Mouse (Mus musculus) kidney, embryonic 15.5 days (tissue): ENCODE results near the gene Smad9. TPM values are rescaled to one million over a fixed set of nuclear protein-coding genes. Genes with fewer than 3 reads are reported as not detected.

Source experiments
- ATAC-seq: fragments of 200-750 bp; cut with Nextera tagmentation; replicated peaks from 2 replicates; pipeline ENCODE4 v1.8.0; 2017; ENCODE audit warnings: moderate TSS enrichment; ENCODE audit not compliant: low FRiP score
- H3K27ac ChIP-seq: fragments of 300-500 bp; sonication (generic); 2 replicates; pipeline ENCODE4 v1.5.1; 2015; ENCODE audit warnings: mild to moderate bottlenecking, inconsistent platforms
- H3K27me3 ChIP-seq: fragments of 300-500 bp; sonication (generic); 2 replicates; pipeline ENCODE4 v1.6.1; 2015; ENCODE audit warnings: inconsistent platforms
- H3K36me3 ChIP-seq: fragments of 300-500 bp; sonication (generic); 2 replicates; pipeline ENCODE4 v1.6.1; 2015; ENCODE audit warnings: inconsistent platforms
- H3K4me1 ChIP-seq: fragments of 300-500 bp; sonication (generic); 2 replicates; pipeline ENCODE4 v1.6.1; 2015; ENCODE audit warnings: inconsistent platforms
- H3K4me2 ChIP-seq: fragments of 300-500 bp; sonication (generic); 2 replicates; pipeline ENCODE4 v1.6.1; 2015; ENCODE audit warnings: moderate library complexity, mild to moderate bottlenecking, inconsistent platforms
- H3K4me3 ChIP-seq: fragments of 300-500 bp; sonication (generic); replicated peaks from 2 replicates; pipeline ENCODE4 v1.5.1; 2015; ENCODE audit warnings: mild to moderate bottlenecking, inconsistent platforms
- H3K9ac ChIP-seq: fragments of 300-500 bp; sonication (generic); 2 replicates; pipeline ENCODE4 v1.6.1; 2015; ENCODE audit warnings: mild to moderate bottlenecking, inconsistent platforms
- H3K9me3 ChIP-seq: fragments of 300-500 bp; sonication (generic); replicated peaks from 2 replicates; pipeline ENCODE4 v1.6.1; 2016; ENCODE audit warnings: inconsistent platforms
- WGBS: fragments of 180-500 bp; shearing (Covaris S2); methylation state at CpG from one replicate; pipeline ENCODE4 v1.1.7; 2015; ENCODE audit warnings: mixed read lengths; 5-methylcytosine and 5-hydroxymethylcytosine counted together
- polyA plus RNA-seq: library from polyadenylated mRNA; unstranded; fragments of >200 nt; fragmentation: Nextera tagmentation; extraction: Ambion mirVana; gene quantifications from 2 replicates; pipeline ENCODE4 v1.2.1, GENCODE M21; 2015

Gene Smad9
- polyA plus RNA-seq, 1 experiment from 2014 or later, result 1.5 TPM

GRCm38 (mm10) chr3:54815292-54815691 is 59.9 kb downstream of the Smad9 start:
- Histone ChIP-seq H3K4me3 (no peak overlapping the region), H3K9ac (no peak overlapping the region), H3K27me3 (no peaks in the 10 kb centered on the region), H3K36me3 (no peaks in the 10 kb centered on the region), H3K27ac (no peak overlapping the region), H3K4me2 (no peak overlapping the region), H3K9me3 (no peaks in the 10 kb centered on the region), H3K4me1 (no peaks in the 10 kb centered on the region)
- 28% methylated on average over 3 of the region's 3 CpGs for WGBS
- no peak for ATAC-seq

- WGBS, result 32% methylated on average over 5 of the region's 5 CpGs
- Histone ChIP-seq H3K9me3 (no peaks in the 10 kb centered on the region), H3K27me3 (no peaks in the 10 kb centered on the region), H3K4me1 (no peaks in the 10 kb centered on the region), H3K36me3 (no peaks in the 10 kb centered on the region), H3K27ac (no peak overlapping the region), H3K9ac (no peak overlapping the region), H3K4me2 (no peak overlapping the region), H3K4me3 (no peak overlapping the region)
- 0 out of 2 replicates have a peak, but pooled peaks have one; percentile 36 for ATAC-seq
Measured at GRCm38 (mm10) chr3:54822526-54822925, 67.1 kb downstream of the Smad9 start.

- H3K4me1 ChIP-seq, result no peaks in the 10 kb centered on the region
- H3K36me3 ChIP-seq, result no peaks in the 10 kb centered on the region
- no peak overlapping the region for H3K4me3 ChIP-seq
- H3K27me3 ChIP-seq, result no peaks in the 10 kb centered on the region
- H3K27ac ChIP-seq, result no peak overlapping the region
- no peaks in the 10 kb centered on the region for H3K9me3 ChIP-seq
- no peak overlapping the region for H3K9ac ChIP-seq
- ATAC-seq, result no peak
- 86% methylated on average over 3 of the region's 3 CpGs for WGBS
- no peak overlapping the region for H3K4me2 ChIP-seq
Measured at GRCm38 (mm10) chr3:54832491-54832890, 77.1 kb downstream of the Smad9 start.

- no peaks in the 10 kb centered on the region for H3K9me3 ChIP-seq
- H3K9ac ChIP-seq, result no peak overlapping the region
- no peaks in the 10 kb centered on the region for H3K4me1 ChIP-seq
- H3K27me3 ChIP-seq, result no peaks in the 10 kb centered on the region
- H3K27ac ChIP-seq, result no peak overlapping the region
- WGBS, result 68% methylated on average over 2 of the region's 2 CpGs
- H3K36me3 ChIP-seq, result no peaks in the 10 kb centered on the region
- ATAC-seq, result no peak
- H3K4me2 ChIP-seq, result no peak overlapping the region
- H3K4me3 ChIP-seq, result no peak overlapping the region
Measured at GRCm38 (mm10) chr3:54835421-54835820, 80.0 kb downstream of the Smad9 start.

Other genes with a start within 250 kb of the Smad9 start
- 109 and 115 TPM in 2 replicates for gene Supt20, start 62.8 kb upstream of the Smad9 start, polyA plus RNA-seq
- gene Gm21958, start 41.2 kb upstream of the Smad9 start, polyA plus RNA-seq, result 1.5 TPM in 1 of 2 replicates, not detected in the other
- gene Exosc8, start 20.2 kb upstream of the Smad9 start, polyA plus RNA-seq, result 142 and 144 TPM in 2 replicates
- 59.6 and 59.7 TPM in 2 replicates for gene Alg5, start 20.0 kb upstream of the Smad9 start, polyA plus RNA-seq
- gene Rfxap, start 52.2 kb downstream of the Smad9 start, polyA plus RNA-seq, result 32.5 and 36.1 TPM in 2 replicates
- gene Sertm1, start 160.3 kb downstream of the Smad9 start, polyA plus RNA-seq, result 0.12 TPM in 1 of 2 replicates, not detected in the other